Mouse (Mus musculus) right cerebral cortex, postnatal 36 days (tissue): ENCODE data around the gene Pwwp2b.

Source experiments
- DNase-seq, 2 experiments: peaks; one replicate each; pipeline ENCODE4 v3.0.0; 2022; ENCODE audit warnings: low spot score in 2 of 2, mixed read lengths in 1 of 2

Gene Pwwp2b

GRCm38 (mm10) chr7:139264337-139264736 lies 16.1 kb downstream of the Pwwp2b start:
- no peak for DNase-seq

DNA sequence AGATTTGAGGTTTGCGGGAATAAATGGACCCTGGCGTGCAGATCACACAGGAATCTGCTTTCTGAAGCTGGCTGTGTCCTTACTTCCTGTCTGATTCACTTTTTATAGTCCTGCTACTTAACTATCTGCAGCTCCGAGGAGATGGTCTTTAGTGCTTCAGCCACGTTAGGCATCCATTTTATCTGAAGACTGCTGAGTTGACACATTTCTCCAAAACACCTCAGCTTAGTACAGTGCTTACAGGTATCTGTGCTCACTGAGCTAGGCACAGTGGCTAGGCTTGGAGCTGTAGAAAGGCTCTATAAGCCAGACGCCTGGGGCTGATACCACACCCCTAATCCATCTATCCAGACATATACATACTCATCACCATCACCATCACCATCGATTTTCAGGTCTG lies 17.4 kb downstream of the Pwwp2b start:
- no peak for DNase-seq

DNA sequence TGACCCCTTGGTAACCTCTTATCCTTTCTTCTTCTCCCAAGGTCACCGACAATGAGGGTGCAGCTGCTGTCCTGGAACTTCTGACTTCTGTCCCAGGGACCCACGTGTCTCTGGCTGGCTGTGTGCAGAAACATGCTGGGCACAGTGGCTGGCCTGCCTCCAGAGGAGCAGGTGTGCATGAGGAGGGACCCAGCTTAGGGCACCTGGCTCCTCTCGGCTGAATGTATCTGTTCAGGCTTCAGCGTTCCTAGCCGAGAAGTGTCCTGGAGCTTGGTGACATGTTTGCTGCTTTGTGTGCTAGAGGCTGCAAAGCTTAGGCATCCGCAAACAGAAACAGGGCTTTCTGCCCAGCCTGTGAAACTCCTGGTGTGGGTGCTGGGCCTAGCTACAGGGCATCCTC lies 18.1 kb downstream of the Pwwp2b start:
- no peak for DNase-seq

DNA sequence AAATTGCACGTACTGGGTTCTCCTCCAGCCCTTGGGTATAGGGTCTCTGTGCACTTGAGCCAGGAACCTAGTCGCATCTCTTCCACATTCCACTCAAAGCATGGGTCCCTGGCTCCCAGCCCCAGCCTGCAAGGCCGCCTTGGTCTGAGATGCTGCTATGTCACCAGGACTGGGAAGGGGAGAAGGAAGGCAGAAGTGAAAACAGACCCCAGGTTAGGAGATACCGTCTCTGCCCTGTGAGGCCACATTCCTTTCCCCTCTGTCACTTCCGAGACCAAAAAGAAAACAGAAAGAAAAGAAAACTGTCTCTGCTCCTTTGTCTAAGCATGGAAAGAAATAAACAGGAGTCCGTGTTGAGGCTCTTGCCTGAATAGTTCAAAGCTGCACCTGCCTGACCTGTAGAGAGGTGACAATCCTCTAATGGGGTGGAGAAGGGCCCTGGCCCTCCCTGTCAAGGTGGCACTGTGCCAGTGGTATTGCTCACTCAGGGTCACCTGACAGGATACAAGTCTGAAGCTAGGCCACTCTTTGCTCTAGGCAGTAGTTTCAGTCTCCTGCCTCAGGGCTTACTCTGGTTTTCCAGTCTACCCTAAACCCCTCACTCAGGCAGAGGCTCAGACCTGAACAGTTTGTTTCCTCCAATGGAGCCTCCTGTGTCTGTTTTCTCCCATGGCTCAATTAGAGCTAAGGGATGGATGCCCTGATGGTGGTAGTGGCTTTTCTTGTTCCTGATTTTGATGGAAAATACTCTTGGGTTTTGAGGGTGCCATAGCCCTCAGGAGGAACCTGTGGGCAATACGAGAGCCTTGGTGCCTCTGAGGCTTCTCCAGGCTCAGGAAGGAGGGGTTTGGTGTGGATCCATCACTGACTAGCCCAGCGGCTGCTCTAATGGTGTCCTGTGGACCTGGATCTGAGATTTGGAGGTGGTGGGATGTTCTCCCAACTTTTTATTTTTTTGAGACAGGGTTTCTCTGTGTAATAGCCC lies 18.9 kb downstream of the Pwwp2b start:
- no peak for DNase-seq

DNA sequence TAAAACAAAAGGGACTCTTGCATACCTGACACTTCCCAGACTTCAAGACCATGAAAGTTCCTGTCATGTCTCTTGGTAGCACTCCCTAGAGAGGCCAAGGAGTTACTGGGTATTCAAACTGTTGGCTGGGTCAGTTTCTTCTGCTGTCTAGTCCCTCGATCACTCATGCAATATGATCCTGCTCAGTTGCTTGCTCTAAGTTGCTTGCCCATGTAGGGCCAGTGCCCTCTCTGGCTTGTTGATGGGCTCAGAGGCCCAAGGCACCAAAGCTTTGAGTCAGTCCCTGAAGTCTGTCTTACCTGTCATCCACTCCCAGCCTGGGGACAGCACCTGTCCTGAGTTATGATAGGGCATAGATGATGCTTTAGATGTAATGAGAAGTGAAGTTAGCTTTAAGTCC lies 22.5 kb downstream of the Pwwp2b start:
- no peak for DNase-seq

DNA sequence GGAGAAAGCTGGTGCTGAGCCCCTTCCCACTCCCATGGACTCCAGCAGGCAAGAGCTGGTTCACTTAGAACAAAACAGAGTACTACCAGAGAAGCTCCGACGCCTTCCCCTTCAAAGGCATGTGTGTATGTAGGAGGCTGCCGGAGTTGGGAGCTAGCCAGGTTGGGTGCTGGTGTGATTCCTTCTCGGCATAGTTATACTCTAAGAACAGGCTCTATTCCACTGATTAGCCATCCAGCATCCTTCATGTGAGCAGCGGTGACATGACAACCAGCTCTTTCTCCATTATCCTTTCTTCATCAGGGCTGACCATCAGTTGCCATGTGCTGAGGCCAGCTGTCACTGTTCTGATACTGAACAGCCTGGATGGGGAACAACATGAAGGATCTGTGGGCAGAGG lies 23.6 kb downstream of the Pwwp2b start:
- DNase-seq = peak; percentile 70 to 71

GRCm38 (mm10) chr7:139272639-139273396 lies 24.5 kb downstream of the Pwwp2b start:
- DNase-seq = peak in 1 of 2 experiments; percentile 58

GRCm38 (mm10) chr7:139273397-139273719 lies 25.1 kb downstream of the Pwwp2b start:
- no peak for DNase-seq

DNA sequence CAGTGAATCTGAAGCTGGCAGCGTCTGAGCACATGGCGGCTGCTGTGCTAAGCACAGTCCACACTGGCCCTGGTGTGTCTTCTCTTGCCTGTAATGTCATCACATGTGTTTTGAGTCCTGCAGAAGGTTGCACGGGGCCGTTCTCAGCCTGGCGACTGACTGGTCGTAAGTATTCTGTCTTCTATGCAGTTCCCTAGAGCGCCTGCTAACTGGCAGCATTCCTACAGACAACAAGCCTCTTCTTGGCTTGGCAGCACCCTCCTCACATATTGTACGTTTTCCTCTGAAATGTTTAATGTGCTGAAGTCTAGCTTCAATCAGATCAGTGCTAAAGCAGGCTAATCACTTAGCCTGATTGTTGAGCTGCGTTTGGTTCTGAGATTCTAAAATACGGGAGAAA lies 27.3 kb downstream of the Pwwp2b start:
- DNase-seq = no peak

- DNase-seq = no peak
Observed at GRCm38 (mm10) chr7:139276150-139276549, 27.9 kb downstream of the Pwwp2b start.

DNA sequence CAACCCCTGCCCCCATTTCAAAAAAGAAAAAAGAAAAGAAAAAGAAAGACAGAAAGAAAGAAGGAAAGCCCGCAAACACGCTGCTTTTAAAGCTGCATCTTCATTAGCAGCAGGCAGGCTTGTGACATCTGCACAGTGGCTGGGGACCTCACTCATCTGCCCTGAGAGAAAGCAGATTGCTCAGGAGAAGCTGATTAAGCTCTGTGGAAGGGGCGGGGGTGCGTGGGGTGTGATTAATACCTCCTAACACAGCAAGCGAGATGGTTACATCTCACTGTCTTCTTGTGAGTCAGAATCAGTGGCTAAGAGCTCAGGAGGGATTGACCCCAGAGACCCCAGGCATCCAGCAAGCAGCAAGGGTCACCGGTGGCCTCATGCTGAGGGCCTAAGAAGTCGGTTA lies 29.3 kb downstream of the Pwwp2b start:
- DNase-seq = no peak

- DNase-seq = no peak
Observed at GRCm38 (mm10) chr7:139279571-139279970, 31.3 kb downstream of the Pwwp2b start.

- no peak for DNase-seq
Observed at GRCm38 (mm10) chr7:139280044-139280443, 31.8 kb downstream of the Pwwp2b start.

- DNase-seq = no peak
Observed at GRCm38 (mm10) chr7:139281195-139281594, 32.9 kb downstream of the Pwwp2b start.

DNA sequence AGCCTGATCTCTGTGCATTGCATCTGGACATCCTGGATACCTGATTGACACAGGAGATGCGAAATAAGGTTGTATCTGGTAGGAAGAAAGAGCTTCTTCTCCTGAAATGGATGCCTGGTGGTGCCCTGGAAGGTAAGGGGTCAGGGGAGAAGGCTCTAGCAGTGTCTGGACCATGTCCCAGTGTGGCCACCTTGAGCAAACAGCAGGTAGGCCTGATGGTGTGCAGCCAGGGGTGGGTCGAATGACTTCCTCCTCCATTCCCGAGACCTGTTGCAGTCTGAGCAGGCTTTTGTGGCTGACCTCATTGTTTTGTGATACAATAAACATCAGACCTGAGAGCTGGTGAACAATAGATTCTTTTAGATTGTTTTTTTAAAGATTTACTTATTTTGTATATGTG lies 33.8 kb downstream of the Pwwp2b start:
- no peak for DNase-seq

- no peak for DNase-seq
Observed at GRCm38 (mm10) chr7:139285295-139285943, 37.1 kb downstream of the Pwwp2b start.

DNA sequence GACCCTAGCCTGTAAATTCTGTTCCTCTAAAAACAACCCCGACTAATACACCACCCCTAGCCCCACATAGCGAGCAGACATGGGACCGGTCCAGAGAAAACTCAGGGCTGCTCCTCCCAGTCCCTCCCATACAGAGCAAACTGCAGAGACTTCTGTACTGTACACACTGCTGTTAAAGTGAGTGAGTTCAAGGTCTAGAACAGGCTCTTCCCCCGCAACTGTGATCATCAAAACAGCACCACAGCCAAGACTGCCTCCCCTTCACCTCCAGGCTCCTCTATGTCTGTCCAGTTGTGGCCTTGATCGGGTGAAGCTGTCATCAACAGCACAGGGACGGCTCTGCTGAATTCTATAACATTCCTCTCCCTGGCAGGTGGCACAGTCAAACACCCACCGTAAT lies 40.3 kb downstream of the Pwwp2b start:
- DNase-seq = no peak

- no peak for DNase-seq
Observed at GRCm38 (mm10) chr7:139293350-139293749, 45.1 kb downstream of the Pwwp2b start.

DNA sequence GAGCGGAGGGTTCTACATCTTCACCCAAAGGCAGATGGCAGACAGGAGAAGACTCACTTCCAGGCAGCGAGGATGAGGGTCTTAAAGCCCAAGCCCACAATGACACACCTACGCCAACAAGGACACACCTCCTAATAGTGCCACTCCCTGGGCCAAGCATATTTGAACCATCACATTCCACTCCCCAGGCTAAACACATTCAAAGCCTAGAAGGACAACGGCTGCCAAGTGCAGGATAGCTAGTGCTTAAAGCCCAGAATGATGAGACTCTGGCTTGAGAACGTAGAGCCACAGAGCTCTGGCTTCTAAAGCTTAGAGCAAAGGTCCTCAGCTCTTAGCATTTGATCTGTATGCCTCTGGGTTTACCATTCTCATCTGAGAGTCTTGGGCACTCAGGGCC lies 45.8 kb downstream of the Pwwp2b start:
- no peak for DNase-seq

- DNase-seq = no peak
Observed at GRCm38 (mm10) chr7:139295653-139296052, 47.4 kb downstream of the Pwwp2b start.

DNA sequence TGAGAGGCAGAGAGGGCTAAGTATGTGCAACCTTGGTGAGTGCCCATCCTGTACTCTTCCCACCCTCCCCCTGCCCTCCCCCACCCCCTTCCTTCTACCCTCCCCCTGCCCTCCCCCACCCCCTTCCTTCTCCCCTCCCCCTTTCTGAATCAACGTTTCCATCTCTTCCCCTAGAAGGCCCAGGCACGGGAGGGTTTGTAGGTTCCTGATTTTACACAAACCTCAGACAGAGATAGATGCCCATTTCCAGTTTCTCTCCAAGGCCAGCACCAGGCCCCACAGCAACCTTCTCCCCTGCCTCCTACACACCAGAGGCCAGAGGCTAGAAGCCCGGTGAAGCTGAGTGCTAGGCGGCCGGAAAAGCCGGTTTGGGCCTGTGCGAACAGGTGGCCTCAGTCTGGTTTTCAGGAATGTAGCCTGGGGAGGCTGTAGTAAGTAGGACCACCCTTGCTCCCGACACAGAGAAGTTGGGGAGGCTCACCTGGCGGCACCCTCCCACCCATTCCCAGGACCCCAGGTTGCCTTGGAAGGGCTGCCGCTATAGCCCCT lies 48.3 kb downstream of the Pwwp2b start:
- no peak for DNase-seq

DNA sequence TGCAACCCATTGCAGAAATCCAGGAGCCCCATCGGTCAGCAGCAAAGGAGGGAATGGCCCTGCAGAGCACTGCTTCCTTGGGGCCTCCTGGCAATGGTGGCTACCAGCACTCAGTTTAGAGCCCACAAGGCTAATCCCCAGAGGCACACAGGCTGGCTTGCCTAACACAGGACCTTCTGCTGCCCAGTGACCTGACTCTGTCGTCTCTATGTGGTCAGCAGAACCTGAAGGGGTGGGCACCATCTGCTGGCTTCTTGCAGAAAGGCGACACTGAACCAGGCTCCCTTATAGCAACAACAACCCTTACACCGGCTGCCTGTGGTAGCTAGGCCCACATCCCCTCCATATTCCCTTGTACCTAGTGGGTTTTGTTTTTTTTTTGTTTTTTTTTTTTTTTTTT lies 50.2 kb downstream of the Pwwp2b start:
- DNase-seq = no peak
